Mouse (Mus musculus): ENCODE results near the gene Cd59b.

DNA sequence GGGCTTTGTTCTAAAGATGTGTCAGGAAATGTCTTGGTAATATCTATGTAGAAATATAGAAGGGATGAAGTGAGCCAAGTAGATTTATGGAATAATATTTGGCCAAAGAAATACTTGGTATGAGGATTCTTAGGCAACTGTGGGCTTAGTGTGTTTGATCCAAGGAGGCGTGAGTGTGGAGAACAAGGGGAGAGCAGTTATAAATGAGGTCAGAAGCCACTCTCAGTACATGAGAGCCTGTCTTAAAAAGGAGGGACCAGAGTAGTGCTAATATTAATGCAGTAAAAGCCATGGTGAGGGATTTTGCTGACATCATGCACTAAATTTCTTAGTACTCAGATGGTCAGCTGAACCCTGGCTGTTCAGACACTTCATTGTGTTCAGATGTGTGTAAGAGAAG lies 11.3 kb upstream of the Cd59b start:
- TF ChIP-seq CTCF (IDR thresholded peaks at IDR 0.05; ENCODE audit: low read depth, low read length) = no peak
- TF ChIP-seq POLR2A (IDR thresholded peaks at IDR 0.05; ENCODE audit: extremely low read depth, insufficient read depth, low read length) = no peak
